Mouse (Mus musculus) cortical plate, adult 2 months (tissue): Measurements from ENCODE around the gene Frmd4b.

Source experiments
- CTCF ChIP-seq: fragments of 200-500 bp; IDR thresholded peaks from 2 replicates; pipeline ENCODE4 v1.5.1; 2011; ENCODE audit warnings: mild to moderate bottlenecking, control low read depth, low read length; ENCODE audit not compliant: insufficient read depth; ENCODE audit errors: extremely low read depth
- POLR2A ChIP-seq: fragments of 200-500 bp; IDR thresholded peaks from 2 replicates; pipeline ENCODE4 v1.6.1; 2011; ENCODE audit warnings: mild to moderate bottlenecking, low read length, control low read depth; ENCODE audit not compliant: insufficient read depth; ENCODE audit errors: extremely low read depth

GRCm38 (mm10) chr6:97443522-97443921 lies 173.8 kb downstream of the Frmd4b start:
- TF ChIP-seq CTCF: no peak
- TF ChIP-seq POLR2A: no peak
